Mouse (Mus musculus): ENCODE measurements at regions not wholly inside any gene's neighbourhood (a gene's known extent, or its start where the extent isn't known, plus 50 kb on each side); places are given as distances from the start of the nearest gene placed in this dataset.

- TF ChIP-seq CTCF (IDR thresholded peaks at IDR 0.05; ENCODE audit: borderline replicate concordance, extremely low read depth, insufficient read depth, insufficient read length) (no peak), POLR2A (IDR thresholded peaks at IDR 0.05; ENCODE audit: borderline replicate concordance, extremely low read depth, insufficient read depth, insufficient read length, poor library complexity, severe bottlenecking) (no peak)
These were observed 174.5 kb downstream of the Tbx18 start for GRCm38 (mm10) chr9:87556552-87556951.
